Mouse (Mus musculus) macrophage (primary cell): Measurements from ENCODE around the gene Myof. TPM values are rescaled to one million over a fixed set of nuclear protein-coding genes. Genes with fewer than 3 reads are reported as not detected.

ENCODE experiments used
- H3K27ac ChIP-seq: fragments of 350-480 bp; formaldehyde crosslinking; 2 replicates; pipeline ENCODE4 v1.9.0; 2021
- H3K36me3 ChIP-seq: fragments of 350-480 bp; formaldehyde crosslinking; 2 replicates; pipeline ENCODE4 v1.9.0; 2021; ENCODE audit errors: inconsistent target
- H3K4me3 ChIP-seq: fragments of 350-480 bp; formaldehyde crosslinking; 2 replicates; pipeline ENCODE4 v1.9.0; 2021; ENCODE audit errors: inconsistent target
- H3K79me2 ChIP-seq: fragments of 350-480 bp; formaldehyde crosslinking; 2 replicates; pipeline ENCODE4 v1.9.0; 2021; ENCODE audit errors: inconsistent target
- WGBS: methylation state at CpG from one replicate; pipeline ENCODE4 v1.1.7; 2026; ENCODE audit warnings: inconsistent platforms; ENCODE audit not compliant: missing documents; 5-methylcytosine and 5-hydroxymethylcytosine counted together
- polyA plus RNA-seq: library from polyadenylated mRNA; stranded (reverse); fragments of 250-400 nt; gene quantifications from 3 replicates; pipeline ENCODE4 v1.2.4, GENCODE M21; 2018; ENCODE audit warnings: inconsistent platforms

Gene Myof
- polyA plus RNA-seq, 1 experiment from 2014 or later: 281 TPM

DNA sequence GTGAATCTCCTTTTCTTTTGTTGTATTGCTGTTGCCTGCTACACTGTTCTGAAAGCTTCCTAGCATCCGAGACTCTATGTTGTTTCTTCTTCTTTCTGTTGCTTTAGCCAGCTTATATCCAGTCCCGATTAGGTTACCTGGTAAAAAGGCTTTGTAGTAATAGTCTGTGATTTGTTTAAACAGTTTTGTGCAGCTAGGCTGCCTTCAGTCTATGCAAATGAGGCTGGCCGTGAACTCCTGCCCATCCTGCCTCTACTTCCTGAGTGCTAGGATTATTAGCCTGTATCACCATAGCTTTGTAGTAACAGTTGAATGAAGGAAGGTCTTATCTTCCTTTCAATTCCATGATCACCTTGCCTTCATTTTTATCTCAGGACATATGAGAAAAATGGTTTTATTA, 12.9 kb upstream of the Myof start:
- peaks cover 31% of the 10 kb centered on the region for H3K79me2 ChIP-seq
- no peak overlapping the region for H3K27ac ChIP-seq
- no peaks in the 10 kb centered on the region for H3K36me3 ChIP-seq
- 67% methylated on average over 3 of the region's 3 CpGs for WGBS
- peak overlapping the region; percentile 89 for H3K4me3 ChIP-seq

DNA sequence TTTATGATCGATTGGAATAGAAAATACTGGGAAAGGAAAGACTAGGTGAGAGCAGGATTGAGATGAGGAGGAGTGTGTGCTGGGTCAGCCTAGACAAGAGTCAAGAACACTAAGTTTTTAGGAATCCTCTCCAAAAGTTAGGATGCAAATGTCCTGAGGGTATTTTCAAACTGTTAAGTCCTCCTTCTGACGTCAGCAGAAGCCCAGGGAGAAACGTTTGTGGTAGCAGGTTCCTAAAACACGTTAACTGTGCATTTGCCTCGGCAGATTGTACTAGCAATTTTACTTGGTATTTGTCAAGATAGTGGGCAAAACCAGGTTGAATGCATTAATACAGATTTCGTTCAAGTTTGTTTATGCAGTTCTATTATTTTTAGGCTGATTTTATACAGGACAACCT, 12.4 kb upstream of the Myof start:
- Histone ChIP-seq H3K79me2 (peaks cover 31% of the 10 kb centered on the region), H3K4me3 (peak overlapping the region; percentile 89), H3K27ac (0 out of 2 replicates have a peak overlapping the region, but pooled peaks have one; percentile 57), H3K36me3 (no peaks in the 10 kb centered on the region)
- WGBS: 12% methylated on average over 6 of the region's 6 CpGs

DNA sequence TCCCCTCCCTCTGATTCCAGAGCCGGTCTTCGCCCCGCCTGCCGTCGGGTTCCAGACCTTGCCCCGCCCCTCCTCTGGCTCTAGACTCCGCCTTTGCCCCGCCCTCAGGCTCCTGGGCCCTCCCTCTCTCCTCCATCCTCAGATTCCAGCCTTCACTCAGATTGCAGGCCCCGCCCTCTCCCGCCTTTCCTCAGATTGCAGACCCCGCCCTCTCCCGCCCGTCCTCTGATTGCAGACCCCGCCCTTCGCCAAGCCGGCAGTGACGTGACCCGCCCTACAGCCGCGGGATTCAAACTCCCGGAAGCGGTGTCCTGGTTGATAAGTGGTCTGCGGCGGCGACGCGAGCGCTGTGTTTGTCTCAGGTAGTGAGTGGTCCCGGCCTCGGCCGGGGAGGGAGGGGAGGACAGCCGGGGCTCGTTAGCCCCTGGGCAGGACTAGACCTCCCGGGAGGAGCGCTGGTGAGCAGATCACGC, 11.4 kb upstream of the Myof start, which contains the start of gene Cep55:
TSS of gene Cep55 (plus strand) at position 292 of the 473 bp plus-strand sequence.
- WGBS: 0% methylated on average over 33 of the region's 36 CpGs
- Histone ChIP-seq H3K27ac (peak within 1 kb of the TSS; percentile 57), H3K79me2 (peaks cover 31% of the 10 kb centered on the region), H3K4me3 (peak within 1 kb of the TSS; percentile 89), H3K36me3 (no peaks in the 10 kb centered on the region)

DNA sequence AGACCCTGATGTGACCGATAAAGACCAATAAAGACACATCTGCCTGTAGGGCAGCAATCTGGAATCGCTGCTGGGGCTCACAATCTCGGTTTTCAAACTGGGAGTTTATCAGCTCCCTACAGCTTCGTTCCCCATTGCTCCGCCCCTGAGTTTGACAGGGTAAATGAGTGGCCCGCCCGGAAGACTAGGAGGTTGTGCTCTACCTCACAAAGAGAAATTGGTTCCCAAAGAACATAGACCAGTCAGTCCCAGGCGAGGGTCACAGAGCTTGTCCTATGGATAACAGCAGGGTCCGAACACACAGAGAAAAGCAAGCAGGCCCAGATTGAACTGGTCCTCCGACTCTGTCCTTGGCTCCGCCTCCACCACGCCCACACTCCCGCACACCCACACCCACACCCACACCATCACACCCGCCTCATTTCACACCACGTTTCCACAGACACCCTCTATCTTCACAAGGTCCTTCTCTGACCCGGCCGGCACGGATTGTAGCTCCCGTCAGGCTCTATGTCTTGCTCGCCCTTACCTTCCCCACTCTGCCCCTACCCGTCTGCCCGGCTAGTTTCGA, 10.9 kb upstream of the Myof start:
- peak overlapping the region; percentile 89 for H3K4me3 ChIP-seq
- 0% methylated on average over 22 of the region's 23 CpGs for WGBS
- H3K36me3 ChIP-seq: no peaks in the 10 kb centered on the region
- H3K27ac ChIP-seq: peak overlapping the region; percentile 46
- H3K79me2 ChIP-seq: peaks cover 31% of the 10 kb centered on the region

DNA sequence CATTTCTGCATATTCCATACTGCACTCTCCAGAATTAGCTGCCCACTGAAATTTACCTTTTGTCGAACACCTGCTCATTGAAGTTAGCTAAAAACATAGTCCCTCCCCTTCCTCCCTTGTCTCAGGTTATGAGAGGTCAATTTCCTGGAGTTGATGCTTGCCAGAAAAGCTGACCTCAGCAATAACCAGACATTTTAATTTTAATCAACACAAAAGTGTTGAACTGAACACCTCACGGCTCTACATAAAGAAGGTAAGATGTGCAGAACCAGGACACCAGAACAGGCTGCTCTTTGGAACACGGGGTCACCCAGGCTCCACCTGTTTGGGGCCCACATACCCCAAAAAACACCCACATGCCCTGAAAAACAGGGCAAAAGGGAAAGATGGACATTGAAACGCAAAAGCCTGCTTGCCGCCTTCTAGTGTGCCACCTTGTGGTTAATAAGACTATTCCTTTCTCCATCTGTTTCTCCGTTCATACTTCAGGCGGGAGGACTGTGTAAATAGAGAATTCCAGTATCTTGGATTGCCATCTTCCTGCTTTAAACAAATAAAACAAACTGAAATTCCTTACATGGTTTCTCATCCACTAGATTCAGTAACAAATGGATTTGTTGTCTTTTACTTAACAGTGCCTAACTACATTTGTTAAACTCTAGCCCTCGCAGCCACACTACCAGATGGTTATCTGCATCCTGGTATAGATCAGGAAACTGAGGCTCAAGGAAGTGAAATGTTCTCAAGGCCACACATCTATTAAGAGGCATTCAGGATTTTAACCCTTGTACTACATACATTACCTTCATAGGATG, 10.1 kb upstream of the Myof start:
- Histone ChIP-seq H3K4me3 (peak overlapping the region; percentile 89), H3K36me3 (no peaks in the 10 kb centered on the region), H3K27ac (no peak overlapping the region), H3K79me2 (peaks cover 31% of the 10 kb centered on the region)
- 18% methylated on average over 8 of the region's 8 CpGs for WGBS

DNA sequence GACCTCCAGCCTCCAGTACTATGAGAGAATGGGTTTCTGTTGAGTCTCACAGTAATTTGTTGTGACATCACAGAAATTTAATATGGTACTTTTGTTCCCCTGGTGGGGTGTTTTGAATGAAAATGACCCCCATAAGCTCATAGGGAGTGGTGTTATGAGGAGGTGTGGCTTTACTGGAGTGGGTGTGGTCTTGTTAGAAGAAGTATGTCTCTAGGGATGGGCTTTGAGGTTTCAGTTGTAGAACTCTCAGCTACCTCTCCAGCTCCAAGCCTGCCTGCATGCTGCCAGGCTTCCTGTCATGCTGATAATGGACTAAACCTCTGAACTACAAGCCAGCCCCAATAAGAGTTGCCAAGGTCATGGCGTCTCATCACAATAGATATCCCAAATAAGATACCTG, 6.3 kb upstream of the Myof start:
- no peaks in the 10 kb centered on the region for H3K79me2 ChIP-seq
- WGBS: 94% methylated on average over 1 of the region's 1 CpGs
- no peak overlapping the region for H3K27ac ChIP-seq
- no peaks in the 10 kb centered on the region for H3K36me3 ChIP-seq
- no peak overlapping the region for H3K4me3 ChIP-seq

DNA sequence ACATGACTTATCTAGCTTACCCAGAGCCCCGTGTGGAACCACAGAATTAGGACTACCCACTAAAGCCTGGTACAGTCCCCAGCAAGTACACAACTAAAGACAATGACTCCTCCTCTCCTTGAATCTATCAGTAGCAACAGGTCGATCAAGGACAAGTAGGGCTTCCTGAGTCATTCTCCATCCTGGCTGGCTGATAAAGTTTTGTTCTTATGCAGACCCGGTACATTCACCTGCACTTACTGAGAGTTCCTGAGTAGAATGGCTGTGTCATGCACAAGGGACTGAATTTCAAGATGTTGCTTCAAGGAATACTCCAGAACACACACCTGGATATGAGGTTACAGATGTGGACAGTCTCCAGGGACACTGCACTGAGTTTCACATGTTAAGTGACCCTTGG, 1.8 kb upstream of the Myof start:
- 86% methylated on average over 3 of the region's 3 CpGs for WGBS
- Histone ChIP-seq H3K4me3 (no peak overlapping the region), H3K27ac (no peak overlapping the region)

DNA sequence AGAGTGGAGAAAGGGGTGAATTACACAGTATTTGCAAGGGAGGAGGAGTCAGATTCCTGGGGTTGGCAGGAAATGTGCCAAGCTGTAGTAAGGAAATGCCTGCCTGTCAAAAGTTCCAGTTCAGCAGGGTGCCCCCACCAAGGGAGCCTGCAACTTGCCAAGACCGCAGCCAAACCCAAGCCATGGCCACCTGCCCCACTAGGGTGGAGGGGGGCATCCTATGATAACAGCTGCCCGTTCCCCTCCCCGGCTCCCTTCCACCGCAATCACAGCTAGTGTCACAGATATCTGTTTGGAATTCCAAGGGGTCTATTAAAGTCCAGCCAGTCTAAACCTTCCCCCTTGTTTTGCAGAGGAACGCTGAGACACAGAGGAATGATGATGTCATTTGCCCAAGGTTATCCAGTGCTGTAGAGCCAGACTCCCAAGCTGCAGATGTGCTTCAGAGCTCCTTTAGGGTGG, 1.1 kb downstream of the Myof start:
- Histone ChIP-seq H3K27ac (peak overlapping the region; percentile 79), H3K4me3 (peak overlapping the region; percentile 84), H3K79me2 (peaks cover 59% of the 10 kb centered on the region), H3K36me3 (peaks cover 6% of the 10 kb centered on the region; the same call in 1 of the 2 replicates)
- WGBS: 1% methylated on average over 5 of the region's 5 CpGs

More for the DNA sequence above, 1.8 kb upstream of the Myof start:
- no peaks in the 10 kb centered on the region for H3K36me3 ChIP-seq
- peaks cover 30% of the 10 kb centered on the region for H3K79me2 ChIP-seq

DNA sequence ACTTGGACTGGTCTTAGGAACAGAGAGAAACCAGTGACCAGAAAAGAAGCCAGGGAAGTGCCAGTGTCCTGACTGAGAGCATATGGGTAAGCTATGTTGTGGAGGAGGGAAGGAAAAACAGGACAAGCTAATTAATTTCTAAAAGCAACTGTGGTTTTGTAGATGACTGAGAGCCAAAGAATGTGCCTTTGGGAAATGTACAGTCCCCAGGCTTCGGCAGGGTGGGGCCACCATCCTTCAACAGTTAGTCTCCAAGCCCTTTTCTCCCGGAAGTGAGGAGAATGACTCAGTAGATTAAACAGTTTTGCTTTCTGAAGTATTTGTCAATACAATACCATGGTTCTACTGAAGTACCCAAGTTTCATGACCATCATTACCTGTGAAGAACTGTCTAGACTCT, 5.1 kb downstream of the Myof start:
- Histone ChIP-seq H3K27ac (no peak overlapping the region), H3K79me2 (peaks cover 99% of the 10 kb centered on the region), H3K4me3 (no peak overlapping the region), H3K36me3 (peaks cover 25% of the 10 kb centered on the region; the same call in 1 of the 2 replicates)
- WGBS: 58% methylated on average over 2 of the region's 2 CpGs

DNA sequence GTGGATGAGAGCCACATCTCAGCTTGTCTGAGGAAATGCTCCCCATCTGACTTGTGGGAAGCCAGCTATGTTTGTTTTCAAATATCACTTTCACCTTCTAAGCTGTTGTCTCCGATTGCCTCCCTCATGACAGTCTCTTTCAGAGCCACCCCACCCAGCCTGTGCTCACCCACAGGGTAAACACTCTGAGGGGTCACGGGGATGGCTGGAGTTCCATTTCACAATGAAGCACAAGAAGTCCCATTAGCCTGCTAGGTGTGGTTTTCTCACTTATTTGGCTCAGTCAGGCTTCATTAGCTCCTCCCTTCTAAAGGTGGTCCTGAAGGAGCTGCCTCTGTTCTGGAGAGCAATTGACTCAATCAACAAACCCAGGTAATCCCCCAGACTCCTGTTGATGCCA, 7.6 kb downstream of the Myof start:
- Histone ChIP-seq H3K4me3 (no peak overlapping the region), H3K27ac (no peak overlapping the region)
- WGBS: 97% methylated on average over 2 of the region's 2 CpGs

DNA sequence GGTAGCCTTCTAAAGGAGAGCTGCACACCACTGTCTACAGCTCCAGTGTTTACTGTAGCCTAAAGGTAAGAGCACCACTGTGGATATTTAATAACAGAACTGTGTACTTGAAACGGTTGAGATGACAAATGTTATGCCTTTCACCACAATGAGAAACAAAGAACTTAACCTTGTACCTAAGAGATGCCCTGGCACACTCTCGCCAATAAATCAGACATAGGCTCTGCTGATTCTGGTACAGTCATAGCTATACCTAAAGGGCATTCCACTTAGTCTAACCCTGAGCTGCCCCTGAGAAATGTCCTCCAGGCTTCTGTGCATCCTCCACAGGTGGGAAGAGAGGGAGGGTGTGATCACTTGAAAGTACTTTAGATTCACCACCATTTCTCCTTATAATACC, 8.7 kb downstream of the Myof start:
- Histone ChIP-seq H3K4me3 (no peak overlapping the region), H3K27ac (no peak overlapping the region), H3K36me3 (peaks cover 25% of the 10 kb centered on the region; the same call in 1 of the 2 replicates), H3K79me2 (peaks cover 98% of the 10 kb centered on the region)
- WGBS: 73% methylated on average over 2 of the region's 2 CpGs

More for the DNA sequence above, 7.6 kb downstream of the Myof start:
- Histone ChIP-seq H3K79me2 (peaks cover 99% of the 10 kb centered on the region), H3K36me3 (peaks cover 25% of the 10 kb centered on the region; the same call in 1 of the 2 replicates)

DNA sequence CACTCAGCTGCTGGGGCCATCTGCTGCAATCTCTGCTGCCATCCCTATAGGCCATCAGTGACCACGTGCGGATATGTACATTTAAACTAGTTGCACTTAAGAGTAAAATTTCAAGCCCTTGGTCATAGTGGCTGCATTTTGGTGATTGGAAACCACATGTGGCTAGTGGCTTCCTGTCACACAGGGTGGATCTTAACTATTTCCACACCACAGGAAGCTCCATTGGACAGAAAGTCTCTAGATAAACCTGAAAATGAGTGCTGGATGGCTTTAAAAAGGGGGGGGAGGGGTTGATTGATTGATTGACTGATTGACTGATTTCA, 9.7 kb downstream of the Myof start:
- Histone ChIP-seq H3K4me3 (no peak overlapping the region), H3K79me2 (peaks cover 98% of the 10 kb centered on the region), H3K36me3 (peaks cover 25% of the 10 kb centered on the region; the same call in 1 of the 2 replicates), H3K27ac (no peak overlapping the region)
- 23% methylated on average over 2 of the region's 2 CpGs for WGBS

DNA sequence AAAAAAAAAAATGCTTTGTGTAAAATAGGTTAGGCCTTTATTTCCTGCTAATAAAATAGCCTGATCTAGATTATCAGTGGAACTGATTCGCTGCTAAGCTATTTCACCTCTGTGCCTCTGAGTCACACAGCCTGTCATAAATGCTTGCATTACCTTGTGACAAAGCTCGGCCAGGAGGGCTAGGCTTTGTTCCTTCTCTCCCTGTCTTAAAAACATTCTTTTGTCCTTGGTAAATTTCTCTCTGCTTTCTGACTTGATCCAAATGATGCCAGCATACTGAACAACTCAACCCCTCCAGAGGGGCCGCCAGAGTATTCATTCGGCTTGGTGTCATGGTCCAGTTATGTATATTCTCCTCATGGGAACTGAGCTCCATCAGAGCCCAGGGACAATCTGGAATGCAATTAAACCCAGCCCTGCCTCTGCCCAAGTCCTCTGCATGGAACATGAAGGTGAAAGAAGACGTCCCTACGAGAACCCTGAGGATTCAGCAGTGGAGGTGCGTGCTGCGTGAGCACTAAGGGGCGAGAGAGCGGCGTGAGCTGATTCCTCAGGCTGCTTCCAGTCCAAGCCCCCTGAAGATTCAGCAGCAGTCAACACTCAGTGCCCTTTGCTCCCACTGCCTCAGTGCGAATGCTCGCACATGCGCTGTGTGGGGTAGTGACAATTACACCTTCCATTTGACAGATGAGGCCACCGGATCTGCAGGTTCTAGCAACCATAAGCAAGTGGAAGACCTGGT, 10.2 kb downstream of the Myof start:
- Histone ChIP-seq H3K27ac (no peak overlapping the region), H3K4me3 (no peak overlapping the region), H3K36me3 (peaks cover 25% of the 10 kb centered on the region; the same call in 1 of the 2 replicates), H3K79me2 (peaks cover 98% of the 10 kb centered on the region)
- 87% methylated on average over 15 of the region's 15 CpGs for WGBS

DNA sequence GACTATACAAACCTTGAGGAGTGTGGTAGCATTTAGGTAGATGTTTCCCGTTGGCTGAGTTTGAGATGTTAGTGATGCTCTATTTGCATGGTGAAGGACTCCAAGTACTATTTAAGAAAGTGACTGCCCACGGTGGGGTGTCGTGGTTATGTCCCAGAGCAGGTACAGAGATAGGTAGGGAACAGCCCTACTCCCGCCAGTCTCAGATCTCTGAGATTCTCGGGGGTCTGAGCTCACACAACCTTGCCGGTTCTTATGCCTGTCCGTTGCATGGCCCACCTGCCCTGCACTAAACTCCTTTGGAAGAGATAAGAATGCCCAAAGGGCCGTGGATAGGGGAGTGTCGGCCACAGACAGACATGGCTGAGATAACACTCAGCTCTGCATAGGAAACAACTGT, 12.2 kb downstream of the Myof start:
- no peak overlapping the region for H3K4me3 ChIP-seq
- 83% methylated on average over 9 of the region's 9 CpGs for WGBS
- peaks cover 96% of the 10 kb centered on the region for H3K79me2 ChIP-seq
- no peak overlapping the region for H3K27ac ChIP-seq
- H3K36me3 ChIP-seq: peaks cover 12% of the 10 kb centered on the region; the same call in 1 of the 2 replicates
